Mouse (Mus musculus) olfactory bulb, adult 2 months (tissue): ENCODE measurements around the gene Ecm2. TPM values are rescaled to one million over a fixed set of nuclear protein-coding genes. Genes with fewer than 3 reads are reported as not detected.

Source experiments
- H3K27ac ChIP-seq: fragments of 200-500 bp; 2 replicates; pipeline ENCODE4 v1.5.1; 2012; ENCODE audit warnings: low read depth, low read length; ENCODE audit not compliant: insufficient read depth
- H3K4me1 ChIP-seq: fragments of 200-500 bp; 2 replicates; pipeline ENCODE4 v1.6.1; 2012; ENCODE audit warnings: low read length; ENCODE audit not compliant: control insufficient read depth, insufficient read depth
- H3K4me3 ChIP-seq: fragments of 200-500 bp; 2 replicates; pipeline ENCODE4 v1.5.1; 2012; ENCODE audit warnings: mild to moderate bottlenecking, low read depth, low read length, moderate library complexity; ENCODE audit not compliant: insufficient read depth
- CTCF ChIP-seq: fragments of 200-500 bp; IDR thresholded peaks from 2 replicates; pipeline ENCODE4 v1.5.1; 2012; ENCODE audit warnings: low read depth, mild to moderate bottlenecking, low read length, moderate library complexity; ENCODE audit not compliant: insufficient read depth
- POLR2A ChIP-seq: fragments of 200-500 bp; IDR thresholded peaks from 2 replicates; pipeline ENCODE4 v1.6.1; 2012; ENCODE audit warnings: mild to moderate bottlenecking, low read depth, low read length, moderate library complexity; ENCODE audit not compliant: insufficient read depth
- WGBS: fragments of 180-500 bp; shearing (Covaris S2); methylation state at CpG from one replicate; pipeline ENCODE4 v1.1.7; 2018; 5-methylcytosine and 5-hydroxymethylcytosine counted together
- polyA plus RNA-seq: library from polyadenylated mRNA; stranded (reverse); fragments of >200 nt; gene quantifications from 2 replicates; pipeline ENCODE4 v1.2.4, GENCODE M21; 2012; ENCODE audit warnings: low replicate concordance; ENCODE audit not compliant: missing spikeins, insufficient read depth, insufficient read length

The Ecm2 gene
- polyA plus RNA-seq, 1 experiment, result not detected

DNA sequence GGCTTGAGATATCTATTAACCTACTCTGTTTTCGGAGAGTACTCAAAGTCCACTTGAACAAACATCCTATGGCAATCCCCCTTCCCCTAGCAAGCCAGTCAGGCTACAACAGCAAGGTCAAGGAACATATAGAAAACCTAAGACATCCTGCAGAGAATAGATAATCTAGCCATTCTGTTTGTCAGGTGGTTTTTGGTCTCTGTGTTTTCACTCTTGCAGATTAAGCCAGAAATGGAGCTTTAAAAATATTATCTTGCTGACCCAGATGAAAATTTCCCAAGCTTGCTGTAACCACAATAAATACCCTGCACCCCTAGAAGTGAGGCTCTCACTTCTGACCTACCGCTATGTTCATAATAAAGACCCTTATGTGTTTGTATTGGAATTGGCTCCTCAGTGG, 66.8 kb downstream of the Ecm2 start:
- TF ChIP-seq CTCF, result no peak
- no peak for TF ChIP-seq POLR2A
- H3K4me1 ChIP-seq, result no peaks in the 10 kb centered on the region
- no peak overlapping the region for H3K27ac ChIP-seq
- no peak overlapping the region for H3K4me3 ChIP-seq
- WGBS, result 89% methylated on average over 2 of the region's 2 CpGs

- no peak within 1 kb of the TSS for H3K27ac ChIP-seq
Observed at GRCm38 (mm10) chr13:49581541-49582530, 77.2 kb downstream of the Ecm2 start, which contains the start of gene Omd. Gene Omd (plus strand): TSS chr13:49582462.

More at GRCm38 (mm10) chr13:49581541-49582530, 77.2 kb downstream of the Ecm2 start, which contains the start of gene Omd:
- 51% methylated on average over 8 of the region's 8 CpGs for WGBS
- TF ChIP-seq POLR2A (no peak), CTCF (no peak)
- Histone ChIP-seq H3K4me3 (no peak within 1 kb of the TSS), H3K4me1 (no peaks in the 10 kb centered on the region)

Other genes starting within 250 kb of the Ecm2 start
- gene Fgd3, start 184.5 kb upstream of the Ecm2 start, polyA plus RNA-seq, result not detected in 2 replicates
- 48.0 TPM in 1 of 2 replicates, not detected in the other for gene Bicd2, start 163.2 kb upstream of the Ecm2 start, polyA plus RNA-seq
- not detected in 2 replicates for gene Ippk, start 83.6 kb upstream of the Ecm2 start, polyA plus RNA-seq
- gene Tes3-ps, start 11.5 kb upstream of the Ecm2 start, polyA plus RNA-seq, result not detected in 2 replicates
- gene Aspn, start 39.6 kb downstream of the Ecm2 start, polyA plus RNA-seq, result not detected in 2 replicates
- gene Omd, start 77.7 kb downstream of the Ecm2 start, polyA plus RNA-seq, result not detected in 2 replicates
- gene Ogn, start 103.2 kb downstream of the Ecm2 start, polyA plus RNA-seq, result not detected in 2 replicates
- gene Cenpp, start 148.0 kb downstream of the Ecm2 start, polyA plus RNA-seq, result not detected in 2 replicates
- not detected in 2 replicates for gene Nol8, start 148.3 kb downstream of the Ecm2 start, polyA plus RNA-seq
- gene Iars, start 177.3 kb downstream of the Ecm2 start, polyA plus RNA-seq, result not detected in 2 replicates